Mouse (Mus musculus) kidney, adult 9 months (tissue): ENCODE measurements around the gene Zbtb4.
"Not testable (repeated sequence)": the region's sequence is repeated elsewhere in the genome, so short reads cannot be mapped to it uniquely, and the experiment has no call there.

ENCODE experiments used
- DNase-seq: peaks from one replicate; pipeline ENCODE4 v3.0.0; 2022

Zbtb4 gene

GRCm38 (mm10) chr11:69765221-69766125, at the start of gene Zbtb4:
Gene Zbtb4, plus strand, starts transcription at chr11:69765912.
- peak; percentile 49 for DNase-seq

DNA sequence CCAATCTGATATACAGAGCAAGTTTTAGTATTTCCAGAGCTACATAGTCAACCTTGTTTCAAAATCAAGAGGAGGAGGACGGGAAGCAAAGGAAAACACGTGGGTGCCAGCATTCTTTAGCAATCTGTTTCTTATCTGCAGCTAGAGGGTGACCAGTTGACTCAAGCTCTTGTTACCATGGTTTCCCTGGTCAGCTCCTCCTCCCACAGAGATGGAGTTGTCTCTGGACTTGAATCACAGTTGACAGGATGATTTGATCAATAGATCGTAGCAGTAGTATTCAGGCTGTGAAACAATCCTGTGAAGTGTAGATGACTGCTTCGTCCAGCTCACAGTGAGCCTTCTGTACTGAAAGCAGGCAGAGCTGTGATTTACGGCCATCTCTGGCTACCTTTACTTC, 49.8 kb upstream of the Zbtb4 start:
- peak; percentile 33 for DNase-seq

GRCm38 (mm10) chr11:69716953-69717352, 48.8 kb upstream of the Zbtb4 start:
- DNase-seq = no peak

DNA sequence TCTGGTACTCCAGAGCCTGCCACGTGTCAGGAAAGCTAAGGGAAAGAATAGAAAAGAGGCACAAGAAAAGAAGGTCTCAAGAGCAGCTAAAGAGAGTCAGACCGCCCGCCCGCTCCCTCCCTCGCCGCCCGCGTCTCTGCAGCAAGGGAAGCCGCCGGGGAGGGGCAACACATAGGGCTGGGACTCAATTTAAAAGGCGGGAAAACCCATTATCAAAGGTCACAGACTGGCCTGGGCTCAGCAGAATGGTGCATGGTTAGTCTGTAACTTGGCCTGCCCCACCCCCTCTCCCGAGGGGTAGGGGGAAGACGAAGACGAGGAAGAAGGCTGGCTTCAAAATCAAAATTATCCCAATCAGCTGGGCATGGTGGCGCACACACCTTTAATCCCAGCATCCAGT, 47.1 kb upstream of the Zbtb4 start:
- DNase-seq = peak; percentile 46

DNA sequence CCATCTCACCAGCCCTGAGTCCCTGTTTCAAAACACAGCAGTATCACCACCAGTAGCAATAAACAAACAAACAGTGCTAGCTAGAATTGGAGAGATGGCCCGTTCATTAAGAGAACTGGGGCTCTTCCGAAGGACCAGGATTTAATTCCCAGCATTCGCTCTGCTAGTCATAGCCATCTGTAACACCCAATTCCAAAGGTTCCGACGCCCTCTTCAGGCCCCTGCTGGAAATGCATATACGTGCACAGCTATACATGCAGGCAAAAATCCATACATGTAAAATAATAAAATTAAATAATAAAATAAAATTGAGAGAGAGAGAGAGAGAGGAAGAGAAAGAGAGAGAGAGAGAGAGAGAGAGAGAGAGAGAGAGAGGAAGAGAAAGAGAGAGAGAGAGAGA, 46.3 kb upstream of the Zbtb4 start:
- no peak for DNase-seq

DNA sequence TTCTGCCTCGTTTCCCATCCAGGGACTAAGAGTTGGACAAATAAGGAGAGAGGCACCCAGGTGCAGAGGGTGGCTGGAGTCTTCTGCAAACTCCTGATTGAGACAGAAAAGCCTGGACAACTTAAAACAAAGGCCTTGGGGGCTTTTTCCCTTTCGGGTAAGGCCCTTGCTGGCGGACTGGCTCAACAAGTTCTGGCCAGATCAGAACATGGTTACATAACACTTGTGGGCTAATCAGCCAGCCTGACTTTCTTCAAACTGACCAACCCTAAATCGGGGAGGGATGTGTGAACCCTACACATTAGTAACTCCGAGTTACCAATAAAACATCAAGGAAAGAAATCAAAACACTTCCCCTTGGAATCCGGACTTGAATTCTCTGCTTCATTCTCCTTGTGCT, 44.9 kb upstream of the Zbtb4 start:
- DNase-seq = no peak

- DNase-seq = no peak
Observed at GRCm38 (mm10) chr11:69723074-69723473, 42.6 kb upstream of the Zbtb4 start.

DNA sequence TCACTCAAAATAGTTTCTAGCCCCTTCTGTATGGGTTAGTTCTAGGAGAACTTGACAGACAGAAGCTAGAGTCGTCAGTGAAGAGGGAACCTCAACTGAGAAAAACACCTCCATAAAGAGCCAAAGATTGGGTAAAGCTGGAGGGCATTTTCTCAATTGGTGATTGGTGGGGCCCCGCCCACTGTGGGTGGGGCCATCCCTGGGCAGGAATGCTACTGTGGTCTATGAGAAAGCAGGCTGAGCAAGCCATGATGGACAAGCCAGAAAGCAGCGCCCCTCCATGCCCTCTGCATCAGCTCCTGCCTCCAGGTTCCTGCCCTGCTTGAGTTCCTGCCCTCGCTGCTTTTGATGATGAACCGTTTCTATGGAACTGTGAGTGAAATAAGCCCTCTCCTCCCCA, 39.8 kb upstream of the Zbtb4 start:
- no peak for DNase-seq

DNA sequence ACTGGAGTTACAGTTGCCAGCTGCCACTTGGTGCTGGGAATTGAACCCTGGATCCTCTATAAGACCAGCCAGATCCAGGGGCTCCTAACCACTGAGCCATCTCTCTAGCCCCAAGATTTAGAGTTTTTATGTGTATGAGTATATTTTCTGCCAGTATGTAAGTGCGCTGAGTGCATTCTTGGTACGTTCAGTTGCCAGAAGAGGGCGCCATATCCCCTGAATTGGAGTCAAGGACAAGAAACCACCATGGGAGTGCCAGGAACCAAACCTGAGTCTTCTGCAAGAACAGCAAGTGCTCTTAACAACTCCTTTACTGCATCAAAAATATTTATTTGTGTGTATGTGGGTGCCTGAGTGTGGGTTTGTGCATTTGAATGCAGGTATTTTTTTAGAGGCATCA, 36.6 kb upstream of the Zbtb4 start:
- peak; percentile 73 for DNase-seq

GRCm38 (mm10) chr11:69731408-69731807, 34.3 kb upstream of the Zbtb4 start:
- not testable (repeated sequence) for DNase-seq

- DNase-seq = no peak
Observed at GRCm38 (mm10) chr11:69751635-69752034, 14.1 kb upstream of the Zbtb4 start.

GRCm38 (mm10) chr11:69752686-69753085, 13.0 kb upstream of the Zbtb4 start:
- no peak for DNase-seq

GRCm38 (mm10) chr11:69754233-69754632, 11.5 kb upstream of the Zbtb4 start:
- no peak for DNase-seq

- DNase-seq = peak; percentile 54
Observed at GRCm38 (mm10) chr11:69754701-69755100, 11.0 kb upstream of the Zbtb4 start.

DNA sequence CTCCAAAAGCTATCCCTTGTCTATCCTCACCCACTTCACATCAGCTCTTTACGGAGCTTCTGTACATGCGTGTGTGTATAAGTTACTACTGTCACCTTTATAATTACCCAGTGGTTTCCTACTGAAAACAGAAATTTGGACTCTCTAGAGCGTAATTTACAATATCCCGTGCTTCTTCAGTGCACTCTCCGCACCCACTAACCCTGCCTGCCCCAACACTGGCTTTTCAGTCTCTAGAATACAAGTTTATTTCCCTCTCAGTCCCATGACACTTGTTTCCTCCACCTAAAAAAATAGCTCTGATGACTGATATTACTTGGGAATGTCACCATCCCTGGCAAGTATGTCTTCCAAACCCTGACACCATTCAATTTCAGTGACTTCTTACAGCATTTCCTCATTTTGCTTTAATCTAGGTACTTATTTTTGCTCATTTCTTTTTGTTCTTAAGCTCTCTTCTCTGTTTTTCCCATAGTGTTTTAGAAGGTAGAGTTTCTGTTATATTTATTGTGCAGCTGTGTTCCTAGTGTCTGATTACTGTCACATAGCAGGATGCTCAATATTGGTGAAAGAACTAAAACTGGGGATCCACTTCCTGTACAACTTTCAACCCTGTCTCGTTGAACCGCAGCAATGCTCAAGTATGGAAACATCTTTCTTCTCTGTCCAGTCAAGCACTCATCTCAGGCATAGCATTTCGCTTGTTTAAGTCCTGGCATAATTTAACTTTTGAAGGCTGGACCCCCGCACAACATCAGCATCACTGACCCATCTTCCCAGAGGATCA, 8.2 kb upstream of the Zbtb4 start:
- peak; percentile 17 for DNase-seq

DNA sequence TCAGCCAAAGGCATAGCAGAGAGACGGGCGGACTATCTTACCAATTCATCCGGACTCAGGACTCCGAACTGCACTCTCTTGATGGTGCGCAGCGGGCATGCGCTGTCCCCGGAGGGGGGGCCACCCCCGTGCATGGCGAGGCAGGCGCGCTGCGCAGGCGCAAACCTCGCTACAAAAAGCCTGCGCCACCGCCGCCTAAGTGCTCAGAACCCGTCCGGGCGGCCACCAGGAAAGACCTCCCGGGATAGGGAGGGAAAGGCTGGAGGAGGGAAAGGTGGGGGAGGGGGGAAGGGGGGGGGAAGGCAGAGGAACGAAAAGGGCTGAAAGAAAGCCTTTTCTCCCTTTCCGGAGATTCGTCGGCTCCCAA, 7.6 kb upstream of the Zbtb4 start:
- DNase-seq = peak; percentile 97

GRCm38 (mm10) chr11:69758478-69758970, 7.2 kb upstream of the Zbtb4 start, which contains the start of gene Polr2a:
Gene Polr2a, minus strand, starts transcription at chr11:69758637.
- DNase-seq = peak; percentile 98

DNA sequence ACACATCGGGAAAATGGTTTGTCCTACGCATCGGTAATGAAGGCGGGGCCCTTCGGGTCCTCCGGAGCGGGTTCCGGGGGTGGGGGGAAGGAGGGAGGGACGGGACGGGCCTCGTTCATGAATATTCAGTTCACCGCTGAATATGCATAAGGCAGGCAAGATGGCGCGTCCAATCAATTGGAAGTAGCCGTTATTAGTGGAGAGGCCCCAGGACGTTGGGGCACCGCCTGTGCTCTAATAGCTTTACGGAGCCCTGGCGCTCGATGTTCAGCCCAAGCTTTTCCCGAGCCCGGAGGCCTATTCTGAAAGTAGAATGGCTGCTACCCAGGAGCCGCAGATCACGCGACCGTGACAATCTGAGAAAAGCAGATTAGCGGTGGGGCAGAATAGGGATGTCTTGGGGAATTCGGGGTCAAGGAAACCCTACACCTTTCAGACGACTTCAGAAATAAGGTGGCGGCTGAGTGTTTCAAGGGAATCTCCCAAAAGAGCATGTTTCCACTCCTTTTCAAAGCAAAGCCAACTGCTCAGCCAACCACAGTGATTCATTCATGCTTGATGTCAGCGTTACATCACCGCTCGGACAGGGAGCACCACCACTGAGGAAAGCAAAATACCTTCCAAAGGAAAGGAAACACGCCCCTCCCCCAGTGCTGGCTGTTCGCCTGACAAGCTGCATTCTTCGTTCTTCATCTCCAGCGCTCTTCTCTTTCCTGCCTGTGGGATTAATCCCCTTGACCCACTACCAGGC, 6.6 kb upstream of the Zbtb4 start:
- peak; percentile 94 for DNase-seq

GRCm38 (mm10) chr11:69760160-69760900, 5.4 kb upstream of the Zbtb4 start:
- DNase-seq = peak; percentile 28

DNA sequence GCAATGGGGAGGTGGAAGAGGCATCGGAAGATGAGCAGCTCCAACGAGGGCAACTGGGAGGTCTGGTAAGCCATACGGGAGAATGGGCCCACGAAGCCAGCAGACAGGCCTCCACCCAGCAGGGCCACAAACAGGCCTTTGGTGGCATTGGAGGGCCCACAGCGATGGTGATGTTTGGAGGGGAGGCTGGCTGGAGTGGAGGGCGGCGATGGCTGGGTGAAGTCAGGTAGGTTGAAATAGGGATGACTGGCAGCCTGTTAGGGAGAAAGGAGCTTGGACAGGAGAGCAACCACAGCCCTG, 4.9 kb upstream of the Zbtb4 start:
- DNase-seq = no peak

DNA sequence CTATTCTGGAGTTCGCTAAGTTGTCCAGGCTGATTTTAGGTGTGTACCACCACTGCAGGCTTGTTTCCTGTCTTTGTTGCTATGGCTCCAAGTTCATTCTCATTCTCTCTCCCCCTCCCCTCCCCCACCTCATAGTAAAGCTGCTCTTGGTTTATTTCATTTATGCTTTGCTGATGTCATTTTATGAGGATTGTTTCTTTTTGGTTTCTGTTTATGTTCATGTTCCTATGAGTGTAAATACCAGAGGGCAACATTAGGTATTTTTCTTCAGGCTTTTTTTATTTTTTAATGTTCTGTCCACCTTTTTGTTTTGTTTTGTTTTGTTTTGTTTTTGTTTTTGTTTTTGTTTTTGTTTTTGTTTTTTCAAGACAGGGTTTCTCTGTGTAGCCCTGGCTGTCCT, 3.8 kb upstream of the Zbtb4 start, which contains the start of gene Slc35g3:
Gene Slc35g3 (minus strand): TSS at position 101 of the 400 bp plus-strand sequence.
- no peak for DNase-seq

DNA sequence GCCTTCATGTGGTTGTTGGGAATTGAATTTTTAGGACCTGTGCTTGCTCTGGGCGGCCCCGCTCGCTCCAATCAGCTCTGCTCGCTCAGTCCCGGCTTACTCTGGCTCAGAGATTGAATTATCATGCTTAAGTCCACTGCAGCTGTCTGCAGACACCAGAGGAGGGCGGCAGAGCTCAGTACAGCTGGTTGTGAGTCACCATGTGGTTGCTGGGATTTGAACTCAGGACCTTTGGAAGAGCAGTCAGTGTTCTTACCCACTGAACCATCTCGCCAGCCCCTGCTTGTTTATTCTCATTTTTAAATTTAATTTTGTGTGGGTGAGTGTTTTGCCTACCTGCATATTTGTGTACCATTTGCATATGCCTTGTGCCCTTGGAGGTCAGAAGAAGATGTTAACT, 2.2 kb upstream of the Zbtb4 start:
- DNase-seq = no peak
